Mouse (Mus musculus): Measurements from ENCODE around the gene Plrg1. TPM values are rescaled to one million over a fixed set of nuclear protein-coding genes. Genes with fewer than 3 reads are reported as not detected.

Gene Plrg1
- total RNA-seq, 2 experiments from 2014 or later, result 45.9 to 46.2 TPM

Other genes starting within 250 kb of the Plrg1 start
- gene Rbm46, start 179.0 kb upstream of the Plrg1 start, total RNA-seq (2021), result 1 to 10 TPM; 1.3 to 2.1 TPM
- gene Lrat, start 151.5 kb upstream of the Plrg1 start, total RNA-seq (2021), result under 1 TPM; 0.18 to 0.25 TPM
- not detected for gene Fgg, start 47.8 kb upstream of the Plrg1 start, total RNA-seq (2021)
- under 1 TPM in 1 of 2 experiments, not detected in 1; 0.14 TPM for gene Fga, start 29.4 kb upstream of the Plrg1 start, total RNA-seq (2021)
- not detected for gene Fgb, start 5.7 kb upstream of the Plrg1 start, total RNA-seq (2021)
- gene Dchs2, start 72.4 kb downstream of the Plrg1 start, total RNA-seq (2021), result 1 to 10 TPM; 4.5 to 5.2 TPM